Mouse (Mus musculus) liver, adult 2 months (tissue): Measurements from ENCODE around the gene Olfr91. TPM values are rescaled to one million over a fixed set of nuclear protein-coding genes. Genes with fewer than 3 reads are reported as not detected.

Experiments used
- DNase-seq: peaks from one replicate; pipeline ENCODE4 v3.0.0-alpha.2; 2011; ENCODE audit warnings: low read depth, low spot score; ENCODE audit errors: extremely low read depth
- H3K27ac ChIP-seq: fragments of 200-500 bp; replicated peaks from 2 replicates; pipeline ENCODE4 v1.5.1; 2012; ENCODE audit warnings: low read depth, mild to moderate bottlenecking, control low read depth, inconsistent platforms, low read length; ENCODE audit not compliant: insufficient read depth
- H3K27me3 ChIP-seq: fragments of 200-500 bp; 2 replicates; pipeline ENCODE4 v1.6.1; 2012; ENCODE audit warnings: mild to moderate bottlenecking, moderate library complexity, low read length, inconsistent platforms; ENCODE audit not compliant: control insufficient read depth, insufficient read depth
- H3K36me3 ChIP-seq: fragments of 200-500 bp; 2 replicates; pipeline ENCODE4 v1.6.1; 2012; ENCODE audit warnings: low read length, inconsistent platforms; ENCODE audit not compliant: control insufficient read depth, insufficient read depth
- H3K4me1 ChIP-seq: fragments of 200-500 bp; 2 replicates; pipeline ENCODE4 v1.6.1; 2011; ENCODE audit warnings: low read length; ENCODE audit not compliant: control insufficient read depth, insufficient read depth
- H3K4me3 ChIP-seq: fragments of 200-500 bp; 2 replicates; pipeline ENCODE4 v1.5.1; 2011; ENCODE audit warnings: low read depth, mild to moderate bottlenecking, control low read depth, low read length, moderate library complexity; ENCODE audit not compliant: insufficient read depth
- H3K79me2 ChIP-seq: fragments of 200-500 bp; 2 replicates; pipeline ENCODE4 v1.6.1; 2012; ENCODE audit warnings: inconsistent platforms, mild to moderate bottlenecking, low read length, moderate library complexity; ENCODE audit not compliant: control insufficient read depth, insufficient read depth
- H3K9ac ChIP-seq: fragments of 200-500 bp; 2 replicates; pipeline ENCODE4 v1.6.1; 2012; ENCODE audit warnings: low read depth, mild to moderate bottlenecking, control low read depth, inconsistent platforms, low read length
- CTCF ChIP-seq: fragments of 200-500 bp; IDR thresholded peaks from 2 replicates; pipeline ENCODE4 v1.5.1; 2011; ENCODE audit warnings: low read depth, low read length, control low read depth
- POLR2A ChIP-seq: fragments of 200-500 bp; IDR thresholded peaks from 2 replicates; pipeline ENCODE4 v1.6.1; 2011; ENCODE audit warnings: low read length, control low read depth; ENCODE audit not compliant: insufficient read depth; ENCODE audit errors: extremely low read depth
- WGBS: fragments of 180-500 bp; shearing (Covaris S2); methylation state at CpG from one replicate; pipeline ENCODE4 v1.1.7; 2018; 5-methylcytosine and 5-hydroxymethylcytosine counted together
- polyA plus RNA-seq: library from polyadenylated mRNA; depleted of rRNA; stranded (reverse); fragments of >200 nt; gene quantifications from 2 replicates; pipeline ENCODE4 v1.2.3, GENCODE M21; 2012
- total RNA-seq: library from RNA; depleted of rRNA; stranded (reverse); fragments of >200 nt; gene quantifications from 2 replicates; pipeline ENCODE4 v1.2.3, GENCODE M21; 2014

The Olfr91 gene
- total and polyA plus RNA-seq, 2 experiments: not detected

- no peak overlapping the region for H3K4me3 ChIP-seq
- H3K79me2 ChIP-seq: no peaks in the 10 kb centered on the region
- 43% methylated on average over 1 of the region's 1 CpGs for WGBS
- H3K27me3 ChIP-seq: no peaks in the 10 kb centered on the region
- no peaks in the 10 kb centered on the region for H3K36me3 ChIP-seq
- H3K9ac ChIP-seq: no peak overlapping the region
- DNase-seq: no peak
- H3K4me1 ChIP-seq: no peaks in the 10 kb centered on the region
- TF ChIP-seq CTCF (no peak), POLR2A (no peak)
- H3K27ac ChIP-seq: no peak overlapping the region
These were observed 19.9 kb downstream of the Olfr91 start for GRCm38 (mm10) chr17:37078193-37078592.

DNA sequence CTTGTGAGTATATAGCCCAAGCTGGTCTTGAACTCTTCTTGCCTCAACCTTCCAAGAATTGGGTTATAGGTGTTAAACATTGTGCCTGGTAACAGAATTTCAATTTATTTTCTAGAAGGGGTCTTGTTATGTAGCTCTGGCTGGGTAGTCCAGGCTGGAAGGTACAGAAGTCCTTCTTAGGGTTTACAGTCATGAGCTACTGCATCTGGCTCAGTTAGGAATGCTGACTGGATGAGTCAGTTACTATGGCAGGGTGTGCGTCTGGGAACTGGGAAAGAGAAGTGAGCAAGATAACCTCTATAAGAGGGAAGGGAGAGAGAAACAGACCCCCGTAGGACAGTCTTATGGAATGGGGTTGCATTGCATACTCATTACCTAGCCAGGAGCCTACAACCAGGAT is 22.3 kb downstream of the Olfr91 start:
- Histone ChIP-seq H3K9ac (no peak overlapping the region), H3K36me3 (no peaks in the 10 kb centered on the region), H3K4me1 (no peaks in the 10 kb centered on the region), H3K4me3 (no peak overlapping the region), H3K27ac (no peak overlapping the region), H3K79me2 (no peaks in the 10 kb centered on the region), H3K27me3 (no peaks in the 10 kb centered on the region)
- DNase-seq: no peak
- WGBS: 88% methylated on average over 2 of the region's 2 CpGs
- TF ChIP-seq POLR2A (no peak), CTCF (no peak)

DNA sequence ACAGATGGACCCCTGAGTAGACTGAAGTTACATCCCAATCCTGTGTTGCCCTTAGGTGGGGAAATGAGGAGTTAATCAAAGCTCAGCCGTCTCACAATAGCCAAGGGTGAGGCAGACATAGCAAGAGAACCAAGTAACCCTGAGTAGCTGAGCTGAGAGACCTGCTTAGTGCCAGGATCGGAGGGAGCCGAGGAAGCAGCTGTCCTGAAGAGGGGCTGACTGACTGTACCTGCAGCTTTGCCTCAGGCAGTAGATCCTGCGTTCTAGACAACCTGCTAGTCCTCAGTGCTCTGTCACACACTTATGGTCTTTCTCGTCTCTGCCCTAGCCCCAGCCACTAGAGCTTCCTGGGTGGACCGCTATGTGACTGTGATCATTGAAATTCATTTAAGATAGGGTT is 22.9 kb downstream of the Olfr91 start:
- no peaks in the 10 kb centered on the region for H3K79me2 ChIP-seq
- H3K27ac ChIP-seq: no peak overlapping the region
- TF ChIP-seq POLR2A (no peak), CTCF (no peak)
- no peaks in the 10 kb centered on the region for H3K27me3 ChIP-seq
- 89% methylated on average over 6 of the region's 6 CpGs for WGBS
- H3K4me1 ChIP-seq: no peaks in the 10 kb centered on the region
- DNase-seq: no peak
- H3K4me3 ChIP-seq: no peak overlapping the region
- no peaks in the 10 kb centered on the region for H3K36me3 ChIP-seq
- no peak overlapping the region for H3K9ac ChIP-seq

DNA sequence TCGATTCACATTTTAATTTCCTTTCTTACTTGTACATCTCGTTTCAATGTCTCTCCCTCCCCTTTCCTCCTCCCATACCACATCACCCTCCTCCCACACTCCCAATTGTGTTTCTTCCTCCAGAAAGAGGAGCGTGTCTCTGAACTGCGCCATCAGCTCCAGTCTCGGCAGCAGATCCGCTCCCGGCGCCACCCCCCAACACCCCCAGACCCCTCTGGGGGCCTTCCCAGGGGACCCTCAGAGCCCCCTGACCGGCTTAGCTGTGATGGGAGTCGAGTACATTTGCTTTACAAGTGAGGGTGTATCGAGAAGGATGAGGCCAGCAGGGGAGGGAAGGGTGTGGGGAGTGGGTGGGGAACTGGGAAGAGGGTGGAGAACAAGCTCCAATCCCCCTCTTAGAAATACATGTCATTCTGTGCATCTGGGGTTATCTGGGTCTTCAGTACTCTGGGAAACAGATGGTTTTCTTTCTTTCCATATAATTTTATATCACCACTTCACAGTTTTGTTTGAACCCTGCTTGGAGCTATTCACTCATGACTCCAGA is 25.3 kb downstream of the Olfr91 start:
- H3K36me3 ChIP-seq: no peaks in the 10 kb centered on the region
- WGBS: 74% methylated on average over 11 of the region's 11 CpGs
- DNase-seq: no peak
- no peak overlapping the region for H3K27ac ChIP-seq
- TF ChIP-seq CTCF (no peak), POLR2A (no peak)
- H3K27me3 ChIP-seq: no peaks in the 10 kb centered on the region
- H3K9ac ChIP-seq: no peak overlapping the region
- H3K79me2 ChIP-seq: no peaks in the 10 kb centered on the region
- H3K4me1 ChIP-seq: no peaks in the 10 kb centered on the region
- H3K4me3 ChIP-seq: no peak overlapping the region

GRCm38 (mm10) chr17:37072080-37072729 is 25.9 kb downstream of the Olfr91 start:
- no peaks in the 10 kb centered on the region for H3K4me1 ChIP-seq
- H3K36me3 ChIP-seq: no peaks in the 10 kb centered on the region
- 83% methylated on average over 12 of the region's 12 CpGs for WGBS
- TF ChIP-seq CTCF: no peak
- no peak for TF ChIP-seq POLR2A
- H3K79me2 ChIP-seq: no peaks in the 10 kb centered on the region
- no peak overlapping the region for H3K9ac ChIP-seq
- no peaks in the 10 kb centered on the region for H3K27me3 ChIP-seq
- H3K27ac ChIP-seq: no peak overlapping the region
- H3K4me3 ChIP-seq: no peak overlapping the region
- DNase-seq: no peak

GRCm38 (mm10) chr17:37070121-37070520 is 28.0 kb downstream of the Olfr91 start:
- WGBS: 88% methylated on average over 8 of the region's 8 CpGs
- no peaks in the 10 kb centered on the region for H3K4me1 ChIP-seq
- no peak for DNase-seq

More at GRCm38 (mm10) chr17:37070121-37070520, 28.0 kb downstream of the Olfr91 start:
- no peak overlapping the region for H3K9ac ChIP-seq
- H3K27ac ChIP-seq: no peak overlapping the region
- H3K27me3 ChIP-seq: no peaks in the 10 kb centered on the region
- H3K79me2 ChIP-seq: no peaks in the 10 kb centered on the region
- no peak for TF ChIP-seq CTCF
- no peak for TF ChIP-seq POLR2A
- peaks cover 2% of the 10 kb centered on the region; the same call in 1 of the 2 replicates for H3K36me3 ChIP-seq
- no peak overlapping the region for H3K4me3 ChIP-seq
